Mouse (Mus musculus): Measurements from ENCODE around the gene Lmx1a.

Lmx1a gene

DNA sequence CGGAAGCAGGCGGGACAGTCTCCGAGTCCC is at the start of gene Lmx1a:
Lmx1a (plus strand) TSS at position 6 of the 30 bp plus-strand sequence.
- DNase-seq = no peak

DNA sequence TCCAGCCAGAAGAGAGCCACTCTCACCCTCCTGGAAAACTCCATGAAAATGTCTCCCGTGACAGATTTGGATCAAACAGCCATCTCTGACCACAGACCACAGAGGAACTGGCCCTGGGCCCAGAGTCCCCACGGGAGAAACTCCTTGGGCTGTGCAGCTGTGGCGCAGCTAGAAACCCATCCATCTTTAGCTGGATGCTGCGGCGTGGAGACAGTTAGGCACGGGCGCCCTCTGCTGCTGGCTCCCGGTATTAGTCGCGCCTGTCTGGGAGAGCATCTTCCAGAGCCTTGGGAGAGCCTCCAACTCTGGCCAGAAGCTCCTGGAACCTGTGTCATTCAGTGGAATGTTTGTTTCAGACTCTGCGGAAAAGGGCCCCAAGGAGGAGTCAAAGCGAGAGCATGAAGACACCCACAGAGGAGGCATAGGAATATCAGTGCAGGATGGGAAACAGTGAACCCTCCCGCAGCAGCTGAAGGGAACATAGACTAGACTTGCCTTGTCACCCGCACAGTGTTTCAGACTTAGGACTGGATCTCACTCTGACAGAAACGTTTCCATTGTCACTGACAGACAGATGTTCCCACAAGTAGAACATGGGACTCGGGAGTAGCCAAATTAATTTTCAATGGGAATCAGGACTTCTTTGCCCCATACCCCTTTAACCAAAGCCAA is 44.0 kb upstream of the Lmx1a start:
- DNase-seq = peak; percentile 86 to 93

DNA sequence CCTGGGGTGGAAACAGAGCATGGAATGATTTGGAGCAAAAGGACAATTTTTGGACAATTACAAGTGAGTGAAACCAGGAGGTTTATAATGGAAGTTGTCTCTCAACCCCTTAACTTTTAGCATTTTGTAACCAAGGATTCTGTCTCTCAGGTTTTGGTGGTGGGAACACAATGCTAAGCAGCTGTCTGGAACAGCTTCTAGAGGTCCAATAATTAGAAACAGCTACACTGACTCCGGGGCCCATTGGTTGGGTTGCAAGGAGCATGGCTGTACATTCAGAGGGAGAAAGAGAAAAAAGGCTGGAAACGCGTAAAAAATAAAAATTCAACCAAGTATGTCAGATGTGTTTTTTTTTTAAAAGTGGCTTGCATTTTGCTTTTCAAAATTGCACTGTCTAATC is 40.4 kb upstream of the Lmx1a start:
- no peak for DNase-seq

DNA sequence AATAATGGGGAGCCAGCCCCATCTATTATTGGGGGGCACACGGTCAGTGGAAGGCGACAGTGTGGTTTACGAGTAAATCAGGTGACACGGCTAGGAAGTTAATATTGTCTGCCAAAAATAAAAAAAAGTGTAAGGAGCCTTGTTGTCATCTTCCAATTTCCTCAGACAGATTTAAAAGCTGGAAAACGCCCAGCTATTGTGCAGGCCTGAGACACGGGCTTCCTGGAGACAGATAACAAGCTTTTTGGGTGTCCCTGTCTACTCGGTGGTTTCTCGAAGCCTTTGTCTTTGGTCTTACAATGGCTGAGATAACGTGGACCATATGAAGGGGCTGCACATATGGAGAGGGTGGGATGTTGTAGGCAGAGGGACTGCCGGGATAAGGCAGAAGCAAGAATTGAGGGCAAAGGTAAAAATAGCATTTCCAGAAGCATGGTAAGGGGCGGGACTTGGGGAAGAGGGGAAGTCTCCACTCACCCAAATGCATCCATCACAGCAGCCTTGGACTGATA is 39.9 kb upstream of the Lmx1a start:
- DNase-seq = no peak

DNA sequence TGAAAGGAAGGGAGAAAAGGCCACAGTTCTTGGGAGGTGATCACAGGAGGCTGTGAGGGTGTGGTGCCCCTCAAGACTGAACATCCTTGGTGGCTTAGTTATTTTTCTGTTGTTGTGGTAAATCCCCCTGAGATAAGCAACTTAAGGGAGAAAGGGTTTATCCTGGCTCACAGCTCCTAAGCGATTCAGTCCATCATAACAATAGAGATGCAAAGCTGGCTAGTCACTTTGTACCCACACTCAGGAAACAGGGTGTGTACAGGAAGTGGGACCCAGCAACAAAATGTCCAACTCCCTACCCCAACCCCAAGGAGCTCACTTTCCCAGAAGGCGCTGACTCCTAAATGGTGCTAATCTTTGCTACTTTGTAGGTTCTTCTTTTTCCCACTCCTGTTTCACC is 36.7 kb upstream of the Lmx1a start:
- no peak for DNase-seq

DNA sequence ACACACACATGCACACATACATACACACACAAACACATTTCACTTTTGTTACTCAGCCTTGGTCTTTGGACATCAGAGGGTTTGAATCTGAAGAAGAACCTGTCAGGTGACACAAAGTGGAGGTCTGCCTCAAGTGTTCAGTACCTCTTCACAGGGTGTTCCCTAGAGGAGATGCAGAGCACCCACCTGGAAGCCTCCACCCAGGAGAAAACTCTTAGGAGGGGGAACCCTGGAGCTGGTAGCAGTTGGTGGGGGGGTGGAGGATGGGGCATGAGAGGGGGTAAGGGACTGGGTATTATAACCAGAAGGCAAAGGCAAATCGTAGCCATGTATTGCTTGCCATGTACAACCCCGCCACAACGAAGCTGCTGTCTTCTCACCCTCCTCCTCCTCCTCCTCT is 30.0 kb upstream of the Lmx1a start:
- no peak for DNase-seq

DNA sequence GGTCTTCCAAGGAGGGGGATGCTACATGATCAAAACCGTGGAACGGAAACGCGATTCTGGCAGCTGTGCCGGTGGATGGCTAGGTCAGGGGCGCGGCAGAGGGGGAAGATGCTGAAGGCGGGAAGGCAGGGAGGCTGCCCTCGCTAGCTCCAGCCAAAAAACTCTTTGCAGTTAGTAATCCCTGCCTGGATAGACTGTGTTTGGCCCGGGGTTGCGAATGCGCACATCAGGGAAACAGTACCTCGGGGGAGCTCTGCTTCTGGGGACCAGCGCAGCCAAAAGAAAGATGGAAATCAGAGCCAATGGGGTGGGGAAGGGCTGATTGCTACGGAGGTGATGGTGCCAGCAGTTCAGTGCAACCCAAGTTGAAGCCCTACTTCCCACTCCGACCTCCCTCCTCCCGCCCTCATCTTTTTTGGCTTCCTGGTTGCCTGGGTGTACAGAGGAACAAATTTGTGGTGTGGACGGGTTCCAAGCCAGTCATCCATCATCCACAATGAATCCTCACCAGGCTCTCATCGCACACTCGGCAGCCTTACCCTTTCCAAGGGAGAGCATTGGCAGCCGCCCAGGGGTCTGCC is 28.4 kb upstream of the Lmx1a start:
- DNase-seq = peak; percentile 35 to 61

DNA sequence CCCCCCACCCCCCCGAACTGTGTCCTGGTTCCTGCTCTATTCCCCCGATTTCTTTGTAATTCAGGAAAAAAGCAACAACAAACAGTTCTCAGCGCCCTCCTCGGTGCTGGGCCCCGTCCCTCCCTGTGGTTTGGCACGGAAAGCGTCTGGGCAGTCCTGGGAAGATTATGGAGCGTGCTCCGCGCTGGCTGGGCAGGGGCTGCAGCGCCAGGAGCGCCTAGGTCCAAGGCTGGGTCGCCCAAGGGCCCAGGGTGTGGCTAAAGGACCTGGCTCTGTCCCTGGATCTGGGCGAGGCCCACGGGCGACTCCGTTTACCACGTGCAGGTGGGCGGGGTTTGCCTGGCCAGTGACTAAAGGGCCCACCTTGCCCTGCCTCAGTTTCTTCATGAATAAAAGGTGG is 27.9 kb upstream of the Lmx1a start:
- peak; percentile 29 to 44 for DNase-seq

DNA sequence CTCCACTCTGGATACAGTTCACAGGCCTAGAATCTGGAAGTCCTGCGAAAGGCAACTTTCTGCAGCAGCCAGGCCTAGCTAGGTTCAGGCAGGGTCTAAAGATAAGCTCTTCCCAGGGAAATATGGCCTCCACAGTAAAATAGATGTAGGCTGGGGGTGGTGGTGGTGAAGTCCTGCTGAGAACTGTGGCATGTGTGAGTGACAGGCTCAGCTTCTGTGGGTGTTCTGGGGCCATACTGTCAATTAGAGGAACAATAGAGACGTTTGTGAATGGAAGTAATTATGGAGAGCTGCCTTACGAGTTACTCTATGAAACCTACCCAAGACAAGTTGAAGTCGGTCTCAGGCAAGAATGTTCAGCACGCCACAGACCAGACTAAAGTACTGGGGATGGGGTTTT is 25.9 kb upstream of the Lmx1a start:
- DNase-seq = no peak

DNA sequence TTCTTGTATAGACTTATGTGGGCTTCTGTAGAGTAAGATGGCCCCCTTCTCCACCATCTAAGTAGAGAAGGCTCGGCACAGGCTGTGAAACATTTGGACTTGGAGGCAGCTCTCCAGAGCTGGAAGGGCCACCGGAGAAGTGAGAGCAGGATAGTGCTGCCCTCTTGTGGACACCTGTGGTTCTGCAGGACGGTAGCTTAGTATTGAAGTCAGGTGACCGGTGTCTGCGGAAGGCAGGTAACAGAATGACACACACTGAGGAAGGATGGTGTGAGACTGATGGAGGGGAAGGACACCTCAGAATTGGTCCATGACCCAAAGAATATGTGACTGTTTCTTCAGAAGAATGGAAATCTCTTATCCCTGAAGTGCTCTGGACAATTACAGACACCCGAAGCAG is 19.2 kb upstream of the Lmx1a start:
- peak; percentile 76 to 85 for DNase-seq

DNA sequence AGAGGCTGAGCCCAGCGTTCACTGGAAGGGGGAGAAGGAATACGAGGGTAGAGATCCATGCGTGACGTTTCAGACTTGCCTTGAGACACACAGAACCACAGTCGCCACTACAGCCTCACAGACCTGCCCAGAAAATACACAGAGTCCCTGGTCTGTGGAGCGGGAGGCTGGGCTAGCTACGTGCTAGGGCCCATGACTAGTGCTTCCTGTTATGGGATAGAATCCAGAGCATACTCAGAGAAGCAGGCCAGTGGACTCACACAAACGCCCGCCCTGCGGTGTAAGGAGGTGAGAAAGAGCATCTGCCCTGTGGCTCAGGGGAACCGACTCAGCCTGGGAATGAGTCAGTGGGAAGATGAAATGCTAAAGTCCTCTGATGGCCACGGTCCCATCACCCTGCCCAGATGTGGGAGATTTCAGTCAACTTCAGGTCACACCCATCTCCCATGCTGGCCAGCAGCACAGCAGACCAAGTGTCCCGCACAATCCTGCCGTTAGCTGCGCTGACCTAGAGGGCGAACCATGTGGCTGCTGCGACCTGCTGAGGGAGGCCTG is 16.5 kb upstream of the Lmx1a start:
- DNase-seq = no peak

DNA sequence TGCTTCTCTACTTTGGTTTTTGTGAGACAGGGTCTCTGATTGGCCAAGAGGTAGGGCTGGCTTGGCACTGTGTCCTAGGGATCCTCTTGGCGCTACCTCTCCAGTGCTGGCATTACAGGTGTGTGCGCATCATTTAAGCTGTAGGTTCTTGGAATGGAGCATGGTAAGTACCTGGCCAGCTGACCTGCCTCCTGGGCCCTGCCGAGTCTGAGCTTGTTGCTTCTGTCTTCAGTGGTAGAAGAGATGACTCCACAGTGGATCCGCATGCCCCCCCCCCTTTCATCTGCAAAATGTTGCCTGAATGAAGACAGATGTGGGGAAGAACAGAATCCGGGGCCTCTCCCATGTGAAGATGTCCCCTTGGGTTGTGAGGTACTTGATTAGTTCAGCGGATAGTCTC is 10.0 kb upstream of the Lmx1a start:
- DNase-seq = no peak

DNA sequence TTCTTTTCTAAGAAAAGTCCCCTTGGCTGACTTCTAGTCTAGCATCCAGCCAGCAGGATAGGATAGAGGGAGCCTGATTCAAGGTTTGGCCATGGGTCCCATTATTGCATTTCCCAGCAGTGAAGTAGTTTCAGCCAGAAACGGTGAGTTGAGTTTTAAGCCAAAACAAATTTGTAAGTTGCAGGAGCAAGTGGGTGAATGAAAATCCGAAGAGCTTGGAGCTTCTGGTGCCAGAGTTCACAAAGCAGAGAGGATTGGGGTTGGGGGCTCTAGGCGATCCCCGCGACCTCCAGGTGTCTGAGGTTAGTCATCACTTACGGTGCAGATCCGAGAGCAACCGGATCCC is 1.1 kb upstream of the Lmx1a start:
- no peak for DNase-seq

DNA sequence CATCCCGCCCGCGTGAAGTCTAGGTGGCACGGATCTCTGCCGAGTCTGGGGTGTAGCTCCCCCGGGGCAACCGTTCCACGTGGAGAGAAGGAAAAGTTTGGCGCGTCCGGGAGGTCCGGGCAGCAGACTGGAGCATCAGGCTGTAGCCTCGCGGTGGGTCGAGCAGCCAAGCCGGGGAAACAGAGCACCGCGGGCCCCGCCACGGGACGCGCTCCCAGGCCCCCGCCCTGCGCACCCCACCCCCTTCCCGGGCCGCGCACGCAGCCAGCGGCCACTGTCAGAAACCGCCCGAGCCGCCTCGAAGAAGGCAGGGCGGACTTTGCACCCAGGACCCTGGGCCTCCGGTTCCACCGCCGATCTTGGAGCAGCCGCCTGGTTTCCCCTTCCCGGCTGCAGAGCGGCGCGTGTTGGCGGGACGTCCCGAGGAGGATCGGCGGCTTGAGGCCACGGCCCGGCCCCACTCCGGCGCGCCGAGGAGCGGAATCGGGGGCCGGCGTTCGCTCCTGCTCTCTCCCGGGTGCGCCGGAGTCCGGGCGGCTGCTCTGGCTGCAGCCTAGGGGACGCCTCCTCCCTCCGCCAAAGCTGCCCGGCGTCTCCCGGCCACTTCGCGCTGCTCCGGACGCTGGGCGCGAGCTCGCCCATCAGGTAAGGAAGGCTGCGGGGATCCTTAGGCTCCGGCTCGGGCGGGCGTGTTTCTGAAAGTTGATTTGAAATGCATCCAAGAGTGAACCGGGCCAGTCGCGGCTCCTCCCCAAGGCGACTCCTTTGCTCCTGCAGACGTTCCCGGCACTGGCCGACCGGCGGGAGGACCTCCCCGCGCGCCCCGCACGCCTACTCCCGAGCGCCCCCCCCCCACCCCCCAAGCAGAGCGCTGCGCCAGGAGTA is 448 bp upstream of the Lmx1a start:
- DNase-seq = peak; percentile 15 to 33

DNA sequence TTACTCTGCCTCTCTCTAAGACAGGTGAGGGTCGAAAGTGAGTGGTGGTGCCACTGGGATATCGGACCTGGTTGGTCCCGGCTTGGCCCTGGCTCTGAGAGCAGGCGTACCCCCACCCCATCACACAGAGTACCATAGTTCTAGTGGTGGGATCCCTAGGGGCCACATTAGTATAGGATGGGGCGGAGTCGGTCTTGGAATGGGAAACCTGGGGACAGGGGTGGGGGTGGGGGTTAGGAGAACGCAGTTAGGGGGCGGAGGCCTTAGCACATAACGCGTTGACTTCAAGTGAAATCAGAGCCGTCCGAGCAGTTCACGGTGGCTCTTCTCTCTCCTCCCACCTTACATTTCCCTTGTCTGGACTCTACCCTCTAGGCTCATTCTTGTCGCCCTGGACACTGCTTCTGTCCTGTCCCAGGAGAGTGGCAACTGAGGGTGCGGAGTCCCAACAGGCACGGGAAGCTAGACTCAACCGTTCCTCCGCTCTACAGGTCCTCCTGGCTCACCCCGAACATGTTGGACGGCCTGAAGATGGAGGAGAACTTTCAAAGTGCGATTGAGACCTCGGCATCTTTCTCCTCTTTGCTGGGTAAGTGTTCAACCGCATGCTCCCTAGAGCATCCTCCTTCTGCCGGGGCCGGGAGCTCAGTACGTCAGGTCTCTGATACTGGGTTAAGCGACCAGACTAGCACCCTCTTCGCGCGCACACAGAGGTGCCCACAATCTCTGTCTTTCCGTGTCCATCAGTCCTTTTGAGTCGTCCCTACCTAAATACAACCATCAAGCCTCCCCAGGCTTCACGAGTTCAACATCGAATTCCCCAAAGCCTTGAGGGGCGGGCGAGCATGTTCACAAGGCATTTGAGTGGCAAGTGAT is 463 bp downstream of the Lmx1a start:
- no peak for DNase-seq

DNA sequence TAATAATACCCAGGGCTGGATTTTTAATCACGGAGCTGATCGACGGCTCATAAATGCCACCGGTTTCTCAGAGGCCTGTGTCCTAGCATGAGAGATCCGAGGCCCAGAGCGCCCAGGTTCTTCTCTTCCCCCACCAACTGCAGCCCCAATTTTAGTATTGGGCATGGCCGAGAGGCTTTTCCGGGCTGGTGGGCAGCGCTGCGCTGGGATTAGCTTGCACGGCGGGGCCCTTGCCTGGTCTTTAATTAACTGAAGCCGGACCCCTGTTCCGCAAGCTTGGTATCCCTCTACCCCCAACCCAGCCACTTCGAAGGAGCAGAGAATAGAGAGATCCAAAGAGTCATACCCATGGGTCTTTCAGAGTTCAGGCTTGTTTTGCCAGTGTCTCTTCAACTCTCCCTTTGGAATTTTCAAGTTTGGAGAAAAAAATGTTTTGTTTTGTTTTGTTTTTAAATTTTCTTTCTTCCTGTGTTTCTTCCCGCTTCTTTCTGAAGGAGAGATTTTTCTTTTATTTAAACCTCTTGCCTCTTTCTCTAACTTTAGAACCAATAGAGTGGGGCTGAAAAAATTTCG is 1.2 kb downstream of the Lmx1a start:
- DNase-seq = peak in 1 of 2 experiments; percentile 7

DNA sequence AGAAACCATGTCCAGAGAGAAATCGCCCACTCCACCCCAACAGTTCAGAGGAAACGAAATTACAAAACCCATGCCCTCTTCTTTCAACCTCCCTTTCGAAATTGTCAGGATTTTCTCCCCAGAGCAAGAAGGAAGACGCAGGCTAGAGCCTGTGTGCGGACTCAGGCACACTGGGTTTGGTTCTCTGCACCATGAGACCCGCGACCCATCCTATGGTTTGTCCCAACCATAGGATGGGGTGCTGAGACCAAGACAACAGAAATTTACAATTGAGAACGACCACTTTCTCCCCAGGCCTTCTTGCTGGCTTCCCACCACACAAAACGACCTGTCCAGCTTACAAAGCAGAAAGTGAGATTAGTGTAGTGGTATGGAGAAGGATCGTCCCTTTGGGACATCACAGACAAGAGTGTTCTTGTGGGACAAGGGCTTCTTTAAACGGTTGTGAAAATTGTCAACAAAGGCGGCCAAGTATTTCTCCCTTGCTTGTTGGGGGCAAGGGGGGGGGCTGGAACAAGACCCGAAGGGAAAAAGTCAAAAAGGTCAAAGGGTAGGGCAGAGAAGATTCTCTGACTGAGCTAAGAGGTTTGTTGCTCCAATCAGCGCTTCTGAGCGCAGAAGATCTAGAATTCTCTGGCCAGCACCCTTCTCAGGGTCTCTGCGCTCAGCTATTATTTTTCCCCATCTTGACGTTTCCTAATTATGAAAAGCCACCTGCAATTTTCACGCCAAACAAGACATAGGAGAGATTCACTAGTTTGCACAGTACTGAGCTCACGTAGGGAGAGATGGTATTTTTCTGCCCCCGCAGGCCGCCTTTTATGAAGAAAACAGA is 1.9 kb downstream of the Lmx1a start:
- peak in 1 of 2 experiments; percentile 5 for DNase-seq

DNA sequence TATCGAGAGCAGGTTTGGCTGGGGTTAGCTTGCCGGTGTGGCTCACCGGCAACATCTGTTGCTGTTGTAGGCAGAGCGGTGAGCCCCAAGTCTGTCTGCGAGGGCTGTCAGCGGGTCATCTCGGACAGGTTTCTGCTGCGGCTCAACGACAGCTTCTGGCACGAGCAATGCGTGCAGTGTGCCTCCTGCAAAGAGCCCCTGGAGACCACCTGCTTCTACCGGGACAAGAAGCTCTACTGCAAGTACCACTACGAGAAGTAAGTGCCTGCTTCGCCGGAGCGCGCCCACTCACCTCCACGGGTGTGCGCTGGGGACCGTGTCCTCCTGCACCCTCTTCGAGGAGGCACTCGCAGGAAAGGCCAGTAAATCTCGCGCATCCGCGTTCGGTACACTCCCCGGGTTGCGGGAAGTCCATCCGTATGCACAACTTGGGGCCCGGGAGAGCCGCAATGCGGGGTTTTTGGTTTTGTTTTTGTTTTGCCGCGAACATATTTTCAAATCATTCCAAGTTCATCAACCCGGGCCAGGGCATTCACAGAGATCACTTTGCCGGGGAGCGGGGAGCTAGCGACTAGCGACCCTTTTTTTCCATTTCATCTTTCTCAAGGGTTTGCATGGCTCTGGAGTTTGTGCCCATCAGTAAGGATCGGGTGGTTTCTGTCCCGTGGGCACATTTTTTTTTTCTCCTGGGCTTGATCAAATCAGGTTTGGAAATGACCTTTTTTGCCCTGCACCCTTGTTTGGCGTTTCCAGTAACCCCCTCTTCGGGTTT is 3.1 kb downstream of the Lmx1a start:
- peak; percentile 10 to 16 for DNase-seq

DNA sequence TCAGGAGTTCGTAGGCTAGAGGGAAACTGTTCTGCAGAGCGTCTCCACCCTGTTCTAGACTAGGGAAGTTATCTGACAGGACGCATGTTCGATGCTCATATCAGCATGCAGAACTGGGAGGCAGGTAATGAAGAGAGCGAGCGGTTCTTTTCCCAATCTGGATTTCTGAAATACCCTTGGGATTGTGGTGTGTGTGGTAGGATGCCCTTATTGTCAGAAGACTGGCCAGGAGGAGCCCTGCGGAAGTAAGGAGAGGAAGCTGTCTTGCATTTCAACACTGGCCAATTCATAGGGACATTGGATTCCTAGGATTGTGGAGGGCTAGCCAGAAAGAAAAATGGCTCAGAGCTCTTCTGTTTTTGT is 3.6 kb downstream of the Lmx1a start:
- no peak for DNase-seq

DNA sequence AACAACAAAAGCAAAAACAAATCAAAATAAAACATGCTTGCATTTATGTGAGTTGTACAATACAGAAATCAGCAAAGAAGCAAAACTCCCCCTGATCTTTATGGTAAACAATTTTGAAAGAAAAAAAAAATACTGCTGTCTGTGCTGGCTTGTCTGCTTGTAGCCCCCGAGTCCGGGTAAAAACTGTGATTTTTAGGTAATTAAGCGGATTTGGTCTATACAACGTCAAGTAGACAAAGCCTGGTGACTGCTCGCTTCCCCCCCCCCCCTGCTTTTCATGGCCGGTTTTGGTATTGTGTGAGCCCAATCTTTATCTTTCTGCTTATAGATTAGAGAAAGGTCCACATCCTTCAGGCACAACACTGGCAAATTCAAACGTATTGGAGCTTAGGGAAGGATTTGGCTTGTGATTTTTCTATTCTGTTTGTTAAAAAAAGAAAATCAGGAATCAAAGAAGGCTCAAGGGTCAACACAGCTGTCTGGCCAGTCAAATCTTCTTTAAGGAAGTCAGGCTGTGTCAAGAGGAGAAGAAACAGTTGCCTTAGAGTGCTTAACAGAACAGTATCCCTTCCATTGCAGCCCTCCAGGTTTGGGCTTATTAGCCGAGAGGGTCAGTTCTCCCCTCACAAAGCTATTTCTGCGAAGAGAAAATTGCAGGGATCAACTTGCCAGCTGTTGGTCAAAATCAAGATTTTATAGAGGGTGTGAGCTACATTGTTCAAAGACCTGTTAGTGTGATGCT is 4.6 kb downstream of the Lmx1a start:
- no peak for DNase-seq

DNA sequence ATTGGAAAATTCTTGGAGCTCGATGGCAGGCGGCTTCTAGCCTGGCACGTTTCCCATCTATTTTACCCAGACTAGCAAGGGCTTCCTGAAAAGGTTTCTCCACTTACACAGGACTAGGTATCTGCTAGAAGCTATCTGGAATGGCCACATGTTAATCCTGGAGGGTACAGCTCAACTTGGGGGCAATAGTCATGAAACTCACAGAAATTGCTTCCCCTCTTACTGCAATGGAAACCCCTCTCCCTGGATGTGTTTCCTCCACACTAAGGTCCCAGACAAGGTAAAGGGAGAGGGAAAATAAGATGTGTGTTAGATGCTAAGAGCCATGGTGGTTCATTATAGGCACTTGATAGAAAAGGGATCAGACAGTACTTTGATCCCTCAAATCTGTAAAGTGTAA is 5.7 kb downstream of the Lmx1a start:
- no peak for DNase-seq
